Mouse (Mus musculus) lung, adult 2 months (tissue): Measurements from ENCODE around the gene Olfr1061.

Experiments used
- CTCF ChIP-seq: fragments of 200-500 bp; IDR thresholded peaks from 2 replicates; pipeline ENCODE4 v1.5.1; 2011; ENCODE audit warnings: mild to moderate bottlenecking, low read length, control low read depth; ENCODE audit not compliant: insufficient read depth
- POLR2A ChIP-seq: fragments of 200-500 bp; IDR thresholded peaks from 2 replicates; pipeline ENCODE4 v1.6.1; 2011; ENCODE audit warnings: low read depth, mild to moderate bottlenecking, control low read depth, low read length, borderline replicate concordance; ENCODE audit errors: extremely low read depth

- TF ChIP-seq CTCF, result no peak
- no peak for TF ChIP-seq POLR2A
Measured at GRCm38 (mm10) chr2:86395114-86395513, 18.7 kb downstream of the Olfr1061 start.
